Mouse (Mus musculus) layer of hippocampus, adult 18-20 months (tissue): Measurements from ENCODE around the gene Prrg2. TPM values are rescaled to one million over a fixed set of nuclear protein-coding genes. Genes with fewer than 3 reads are reported as not detected.
"Not testable (repeated sequence)": the region's sequence is repeated elsewhere in the genome, so short reads cannot be mapped to it uniquely, and the experiment has no call there.

Experiments used
- DNase-seq, 2 experiments: peaks; one replicate each; pipeline ENCODE4 v3.0.0; 2022; ENCODE audit warnings: low spot score in 2 of 2
- total RNA-seq, 2 experiments: library from RNA; stranded (reverse); gene quantifications; 2 replicates each; pipeline ENCODE4 v1.2.3; 2021

Gene Prrg2
- total RNA-seq, 2 experiments from 2014 or later, result 5.9 TPM

- DNase-seq, result no peak
Observed at GRCm38 (mm10) chr7:45036702-45037101, 25.8 kb downstream of the Prrg2 start.

GRCm38 (mm10) chr7:45035631-45036030 lies 26.8 kb downstream of the Prrg2 start:
- no peak for DNase-seq

- no peak for DNase-seq
Observed at GRCm38 (mm10) chr7:45033722-45034359, 28.6 kb downstream of the Prrg2 start.

DNA sequence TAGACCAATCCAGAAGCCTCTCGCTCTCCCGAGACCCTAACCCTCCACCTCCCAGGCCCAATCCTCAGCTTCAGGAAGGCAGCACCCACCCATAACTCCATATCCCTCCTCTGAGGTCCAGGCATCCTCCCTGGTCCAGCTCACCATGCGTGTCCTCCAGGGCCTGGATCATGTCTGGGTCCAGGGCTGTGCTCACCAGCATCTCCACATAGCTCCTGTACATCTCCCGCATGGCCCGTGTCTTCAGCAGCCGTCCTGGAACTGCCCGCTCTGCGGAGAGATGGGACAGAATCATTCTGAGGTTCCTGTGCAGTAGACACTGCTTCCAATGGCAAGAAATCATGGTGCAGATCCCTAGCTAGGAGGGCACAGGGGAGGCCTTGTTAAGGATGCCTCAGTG lies 31.6 kb downstream of the Prrg2 start:
- DNase-seq, result no peak

DNA sequence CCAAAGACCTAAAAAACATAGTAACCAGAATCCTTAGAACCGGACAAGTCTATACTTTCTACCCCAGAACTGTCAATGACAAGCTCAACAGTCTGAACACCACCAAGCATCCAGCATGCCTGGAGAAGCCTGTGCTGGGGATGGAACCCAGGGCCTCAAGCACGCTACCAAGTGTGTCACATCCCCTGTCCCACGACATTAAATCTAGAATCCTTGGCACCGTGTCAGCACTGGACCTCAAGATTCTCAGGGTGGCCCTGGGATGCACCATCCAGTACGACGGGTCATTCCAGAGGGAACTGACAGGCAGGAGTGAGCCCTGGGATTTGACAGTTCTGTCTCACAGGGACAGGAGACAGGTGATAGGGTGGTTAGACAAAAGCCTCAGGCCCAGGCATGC lies 32.5 kb downstream of the Prrg2 start:
- DNase-seq, result no peak

DNA sequence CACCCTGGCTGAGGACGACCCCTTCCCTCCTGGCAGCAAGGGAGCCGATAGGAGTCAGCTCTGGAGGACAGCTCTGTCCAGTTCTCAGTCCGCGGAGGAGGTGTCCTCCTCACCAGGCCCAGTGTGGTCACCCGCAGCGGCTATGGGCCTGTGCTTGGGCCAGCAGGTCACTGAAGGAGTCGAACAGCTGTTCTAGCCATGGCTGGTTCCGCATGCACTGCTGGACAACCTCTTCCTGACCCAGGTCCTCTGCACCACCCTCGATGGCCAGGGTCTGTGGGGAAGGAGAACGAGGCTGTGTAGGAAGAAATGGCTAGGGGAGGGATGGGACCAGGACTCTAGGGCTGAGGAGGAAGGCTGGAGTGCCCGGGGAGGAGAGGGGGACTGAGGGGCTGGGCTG lies 34.1 kb downstream of the Prrg2 start:
- no peak for DNase-seq

GRCm38 (mm10) chr7:45027761-45028160 lies 34.7 kb downstream of the Prrg2 start:
- DNase-seq, result no peak

DNA sequence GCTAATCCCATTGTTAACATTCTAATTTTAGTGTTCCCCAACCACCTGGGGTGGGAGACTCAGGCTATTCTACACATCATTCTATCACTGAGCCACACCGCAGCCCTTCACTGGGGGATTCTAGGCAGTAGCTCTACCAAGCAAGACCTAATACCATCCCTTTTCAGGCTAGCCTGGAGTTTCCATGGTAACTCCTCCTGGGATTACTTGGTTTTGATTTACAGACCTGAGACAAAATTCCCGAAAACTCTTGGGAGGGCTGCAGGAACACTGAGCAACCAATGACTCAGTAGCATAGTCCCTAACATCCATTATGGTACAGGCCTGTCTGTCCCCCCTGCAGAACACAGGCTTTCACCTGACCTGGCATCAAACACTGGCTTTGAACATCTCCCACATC lies 36.2 kb downstream of the Prrg2 start:
- DNase-seq, result no peak

GRCm38 (mm10) chr7:45025601-45026220 lies 36.8 kb downstream of the Prrg2 start:
- DNase-seq, result no peak

DNA sequence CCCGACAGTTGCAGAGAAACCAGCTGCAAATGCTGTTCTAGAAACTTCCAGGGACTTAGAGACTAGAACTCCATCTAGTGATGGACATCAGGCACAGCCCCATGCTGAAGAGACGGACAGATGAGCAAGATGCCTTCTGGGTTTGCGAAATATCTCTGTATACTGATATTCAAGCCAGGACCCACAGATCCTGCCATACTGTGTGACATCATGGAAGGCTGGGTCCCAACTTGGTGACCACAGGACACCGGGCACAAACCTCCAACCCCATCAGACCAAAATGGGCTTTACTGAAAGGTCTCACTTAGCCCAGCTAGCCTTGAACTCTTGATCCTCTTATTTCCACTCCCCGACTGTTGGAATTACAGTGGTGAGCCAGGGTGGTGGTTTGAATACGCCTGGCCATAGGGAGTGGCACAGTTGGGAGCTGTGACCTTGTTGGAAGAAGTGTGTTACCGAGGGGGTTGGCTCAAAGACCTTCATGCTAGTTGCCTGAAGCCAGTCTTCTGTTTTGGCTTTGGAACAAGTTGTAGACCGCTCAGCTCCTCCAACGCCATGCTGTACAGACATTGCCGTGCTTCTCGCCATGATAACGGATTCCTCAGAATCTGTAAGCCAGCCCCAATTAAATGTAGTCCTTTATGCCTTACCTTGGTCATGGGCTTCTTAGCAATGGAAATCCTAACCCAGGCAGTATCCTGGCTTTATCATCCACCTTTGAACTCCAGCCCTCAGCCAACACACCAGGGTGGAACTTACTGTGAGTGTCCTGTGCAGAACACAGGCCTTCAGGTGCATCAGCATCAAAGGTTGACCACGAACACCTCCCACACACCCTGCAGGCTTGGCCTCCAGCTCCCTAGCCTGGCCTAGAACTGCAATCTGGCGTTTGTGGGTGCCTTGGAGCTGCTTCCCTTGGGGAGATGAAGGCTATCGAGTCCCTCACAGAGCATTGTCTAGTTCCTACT lies 37.9 kb downstream of the Prrg2 start:
- no peak for DNase-seq

- not testable (repeated sequence) for DNase-seq
Observed at GRCm38 (mm10) chr7:45023711-45024110, 38.8 kb downstream of the Prrg2 start.

- DNase-seq, result no peak
Observed at GRCm38 (mm10) chr7:45020225-45020624, 42.3 kb downstream of the Prrg2 start.

DNA sequence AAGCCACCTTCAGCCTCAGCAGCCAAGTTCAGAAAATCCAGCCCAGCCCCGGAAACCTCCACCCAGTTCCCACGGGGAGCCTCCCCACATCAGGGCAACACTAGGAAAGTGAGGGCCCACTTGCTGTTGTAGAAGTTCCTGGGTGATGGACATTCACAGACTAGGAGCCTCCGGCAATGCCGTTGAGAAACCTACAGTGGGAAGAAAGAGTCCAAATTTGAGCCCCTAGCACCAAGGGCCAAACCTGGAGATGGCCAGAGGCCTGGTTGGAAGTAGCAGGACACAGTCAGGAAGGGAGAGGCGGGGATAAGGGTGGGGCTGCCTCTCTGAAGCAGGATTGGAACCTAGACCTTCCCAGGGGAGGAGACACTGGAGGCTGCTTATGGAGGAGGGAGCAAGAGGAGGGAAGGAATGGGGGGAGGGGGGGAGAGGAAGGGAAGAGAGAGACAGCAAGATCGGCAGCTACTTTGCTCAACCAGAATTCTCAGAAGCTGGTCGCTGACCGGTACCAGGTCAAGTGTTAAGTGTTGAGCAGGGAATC lies 43.4 kb downstream of the Prrg2 start:
- DNase-seq, result no peak

DNA sequence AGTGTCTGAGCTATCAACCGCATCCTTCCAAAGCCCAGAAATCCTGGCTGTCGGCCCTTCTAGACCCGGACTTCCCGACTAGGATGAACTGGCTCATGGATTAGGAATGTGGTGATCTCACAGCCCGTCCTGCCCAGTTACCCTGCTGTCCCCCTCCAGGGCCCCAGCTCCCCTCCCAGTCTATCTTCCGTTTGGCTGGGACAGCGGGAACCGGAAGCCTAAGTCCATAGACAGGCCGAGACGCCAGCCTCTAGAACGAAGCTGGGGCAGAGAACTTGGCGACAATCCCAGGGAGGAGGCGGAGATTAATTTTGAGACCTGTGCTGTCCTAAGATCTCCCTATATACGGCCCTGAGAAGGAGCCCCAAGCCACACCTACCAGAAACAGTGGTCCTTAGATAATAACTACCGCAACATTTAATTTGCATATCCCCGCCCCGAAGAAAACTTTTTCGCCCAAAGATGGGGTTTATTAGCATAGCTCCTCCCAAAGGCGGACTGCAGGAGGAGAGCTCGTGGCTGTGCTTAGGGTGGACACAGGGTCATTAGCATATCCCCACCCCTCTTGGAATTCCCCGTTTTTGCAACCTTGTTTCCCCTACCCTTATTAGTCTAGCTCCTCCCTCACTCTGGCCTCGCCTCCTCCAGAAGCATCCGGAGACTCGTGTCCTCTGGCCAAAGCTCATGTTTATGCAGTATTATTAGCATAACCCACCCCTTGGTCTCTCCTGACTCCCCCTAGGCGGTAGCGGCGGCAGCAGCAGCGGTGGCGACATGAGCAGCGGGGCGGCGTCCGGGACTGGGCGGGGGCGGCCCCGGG lies 45.0 kb downstream of the Prrg2 start, which contains the start of gene Rras:
Gene Rras, plus strand, starts transcription at position 720 of the 820 bp plus-strand sequence.
- peak; percentile 84 to 89 for DNase-seq

- DNase-seq, result no peak
Observed at GRCm38 (mm10) chr7:45016761-45017160, 45.7 kb downstream of the Prrg2 start.

- peak; percentile 100 for DNase-seq
Observed at GRCm38 (mm10) chr7:45015957-45016612, 46.4 kb downstream of the Prrg2 start, which contains the start of gene Scaf1. Gene Scaf1 (minus strand): TSS chr7:45016363.

- DNase-seq, result peak in 1 of 2 experiments; percentile 39
Observed at GRCm38 (mm10) chr7:45015344-45015956, 47.0 kb downstream of the Prrg2 start.

DNA sequence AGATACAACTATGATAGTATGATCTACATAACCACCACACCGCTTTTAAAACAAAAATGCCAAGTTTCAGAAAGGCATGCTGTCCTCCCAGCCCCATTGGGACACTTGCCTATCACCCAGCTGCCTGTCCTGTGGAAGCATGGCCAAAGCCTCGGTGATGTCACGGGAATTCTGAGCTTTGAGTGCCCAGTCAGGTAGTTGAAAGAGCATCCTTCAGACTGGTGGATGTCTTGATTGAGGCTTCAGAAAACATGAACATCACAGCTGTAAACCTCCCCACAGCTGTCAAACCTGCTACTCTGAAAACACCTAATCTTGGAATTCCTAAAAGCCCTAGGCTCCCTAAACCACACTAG lies 48.4 kb downstream of the Prrg2 start:
- DNase-seq, result no peak

- DNase-seq, result no peak
Observed at GRCm38 (mm10) chr7:45013366-45014095, 48.9 kb downstream of the Prrg2 start.
